In genomic region chr3:81397212-81397611, GRCm38 (mm10) we compare ENCODE assay signal across 27 mouse cellular contexts.
"Had no signal": no experiment of that assay in that cellular context is flagged by ENCODE, and none has a peak within 500 bp of the region (broad histone marks: within the 10 kb centered on the region; RNA-seq: fewer than 3 reads in every experiment).

No protein-coding gene starts in this region.

- H3K27me3 ChIP-seq: embryonic facial prominence, embryonic 12.5 days; embryonic facial prominence, embryonic 13.5 days; embryonic facial prominence, embryonic 15.5 days; forebrain, embryonic 12.5 days; forebrain, embryonic 13.5 days; forebrain, embryonic 15.5 days had no signal

- ATAC-seq: forebrain, embryonic 13.5 days; forebrain, embryonic 14.5 days; forebrain, embryonic 15.5 days; forebrain, embryonic 16.5 days; forebrain, postnatal 0 days had no signal

- H3K4me3 ChIP-seq: embryonic facial prominence, embryonic 10.5 days; embryonic facial prominence, embryonic 12.5 days; embryonic facial prominence, embryonic 13.5 days; embryonic facial prominence, embryonic 15.5 days; erythroblast, embryonic 14.5 days; forebrain, embryonic 10.5 days; forebrain, embryonic 12.5 days; forebrain, embryonic 13.5 days; forebrain, embryonic 15.5 days; gastrocnemius, adult 2 months; heart, adult 2 months had no signal

- H3K36me3 ChIP-seq: embryonic facial prominence, embryonic 10.5 days; embryonic facial prominence, embryonic 12.5 days; embryonic facial prominence, embryonic 13.5 days; embryonic facial prominence, embryonic 15.5 days; forebrain, embryonic 10.5 days; forebrain, embryonic 12.5 days; forebrain, embryonic 15.5 days had no signal

- DNase-seq: cerebellum, adult 9-10 months; cerebellum, adult 9-11 months; cerebellum, postnatal 10 days; cerebellum, postnatal 14 days; cerebellum, postnatal 25 days; cerebellum, postnatal 36 days; embryo, embryonic 11 days; forebrain, postnatal 0 days; gastrocnemius, adult 2 months; gastrocnemius, postnatal 10 days; gastrocnemius, postnatal 14 days; gastrocnemius, postnatal 25 days; gastrocnemius, postnatal 36 days; heart, adult 11 months; heart, adult 18-20 months; heart, adult 2 months had no signal

- H3K9me3 ChIP-seq: embryonic facial prominence, embryonic 10.5 days; embryonic facial prominence, embryonic 12.5 days; embryonic facial prominence, embryonic 13.5 days; embryonic facial prominence, embryonic 15.5 days; forebrain, embryonic 10.5 days; forebrain, embryonic 12.5 days; forebrain, embryonic 13.5 days; forebrain, embryonic 15.5 days had no signal

- H3K4me1 ChIP-seq: embryonic facial prominence, embryonic 10.5 days; embryonic facial prominence, embryonic 12.5 days; embryonic facial prominence, embryonic 13.5 days; embryonic facial prominence, embryonic 15.5 days; forebrain, embryonic 10.5 days; forebrain, embryonic 12.5 days; forebrain, embryonic 13.5 days; forebrain, embryonic 15.5 days had no signal

- H3K9ac ChIP-seq: embryonic facial prominence, embryonic 12.5 days; embryonic facial prominence, embryonic 13.5 days; embryonic facial prominence, embryonic 15.5 days; forebrain, embryonic 12.5 days; forebrain, embryonic 13.5 days; forebrain, embryonic 15.5 days; forebrain, postnatal 0 days had no signal

- H3K4me2 ChIP-seq: embryonic facial prominence, embryonic 12.5 days; embryonic facial prominence, embryonic 13.5 days; embryonic facial prominence, embryonic 15.5 days; forebrain, embryonic 12.5 days; forebrain, embryonic 13.5 days; forebrain, embryonic 15.5 days had no signal

- H3K27ac ChIP-seq: embryonic facial prominence, embryonic 10.5 days; embryonic facial prominence, embryonic 12.5 days; embryonic facial prominence, embryonic 13.5 days; embryonic facial prominence, embryonic 15.5 days; forebrain, embryonic 10.5 days; forebrain, embryonic 12.5 days; forebrain, embryonic 13.5 days; forebrain, embryonic 15.5 days; gastrocnemius, adult 2 months; heart, adult 2 months had no signal
